ENCODE assay signal across 8 mouse cellular contexts in the genomic region with DNA sequence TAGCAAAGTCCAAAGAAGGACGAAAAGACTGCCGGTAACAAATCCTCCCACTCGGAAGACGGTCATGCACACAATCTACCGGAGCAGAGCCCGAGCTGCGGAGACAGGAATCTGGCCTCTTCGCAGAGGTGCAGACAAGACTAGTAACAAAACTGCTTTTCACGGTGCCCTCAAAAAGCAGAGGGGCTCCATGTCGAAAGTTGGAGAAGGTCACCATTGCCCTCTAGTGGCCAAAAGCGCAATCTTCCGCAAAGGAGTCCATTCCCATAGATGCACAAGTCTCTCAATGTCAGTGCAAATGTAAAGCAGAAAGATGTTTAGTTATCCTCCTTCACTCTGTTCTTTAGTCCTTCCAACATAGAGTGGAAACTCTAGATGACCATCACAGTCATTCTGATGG. TPM values are rescaled to one million over a fixed set of nuclear protein-coding genes. Genes with fewer than 3 reads are reported as not detected.
A peak's percentile ranks its signal among the peaks of the same experiment; 100 is the strongest.
DNase-seq lines count a peak whose midpoint lies in the region; ATAC-seq and TF ChIP-seq lines count a peak whose summit lies in the region.

No protein-coding gene starts in this region.

- peak overlapping the region; percentile 21 for H3K4me3 ChIP-seq in forebrain, embryonic 11.5 days (ENCODE audit: low read depth, low read length)
- peak overlapping the region; percentile 41 for H3K4me3 ChIP-seq in heart, postnatal 0 days (ENCODE audit: low read depth, low read length)
- H3K4me3 ChIP-seq in liver, postnatal 0 days (ENCODE audit: low read depth, low read length), result no peak overlapping the region
- H3K4me3 ChIP-seq in olfactory bulb, adult 2 months (ENCODE audit: insufficient read depth, low read depth, low read length), result peak overlapping the region; percentile 45

- no peaks in the 10 kb centered on the region for H3K36me3 ChIP-seq in forebrain, embryonic 11.5 days (ENCODE audit: control insufficient read depth, insufficient read depth, low read length)
- H3K36me3 ChIP-seq in heart, postnatal 0 days (replicated peaks; ENCODE audit: control insufficient read depth, insufficient read depth, low read length), result no peaks in the 10 kb centered on the region
- H3K36me3 ChIP-seq in liver, postnatal 0 days (replicated peaks; ENCODE audit: insufficient read depth, low read length), result no peaks in the 10 kb centered on the region

- H3K27me3 ChIP-seq in forebrain, embryonic 11.5 days (ENCODE audit: control insufficient read depth, insufficient read depth, low read length), result no peaks in the 10 kb centered on the region
- H3K27me3 ChIP-seq in heart, postnatal 0 days (ENCODE audit: control insufficient read depth, insufficient read depth, low read length), result peaks cover 34% of the 10 kb centered on the region
- H3K27me3 ChIP-seq in liver, postnatal 0 days (ENCODE audit: insufficient read depth, low read length), result peaks cover 34% of the 10 kb centered on the region

- ATAC-seq in forebrain, embryonic 11.5 days (replicated peaks; ENCODE audit: low FRiP score), result peak; percentile 2; the same call in 1 of the 2 replicates
- ATAC-seq in heart, postnatal 0 days (ENCODE audit: insufficient read depth, low read depth), result peak; percentile 18; the same call in 1 of the 2 replicates
- ATAC-seq in liver, postnatal 0 days, result no peak

- WGBS in forebrain, embryonic 11.5 days, result under 1% methylated on average over 12 of the region's 12 CpGs
- 3% methylated on average over 12 of the region's 12 CpGs for WGBS in heart, postnatal 0 days
- WGBS in liver, postnatal 0 days (ENCODE audit: insufficient replicate concordance), result under 1% methylated on average over 12 of the region's 12 CpGs
- WGBS in olfactory bulb, adult 2 months, result 1% methylated on average over 12 of the region's 12 CpGs

- no peak for TF ChIP-seq EP300 in heart, postnatal 0 days (IDR thresholded peaks at IDR 0.05; ENCODE audit: low read depth)
- no peak for TF ChIP-seq EP300 in liver, postnatal 0 days (IDR thresholded peaks at IDR 0.05; ENCODE audit: low read depth)

- H3K9ac ChIP-seq in forebrain, embryonic 11.5 days (ENCODE audit: low read length), result peak overlapping the region; percentile 9; the same call in 1 of the 2 replicates
- H3K9ac ChIP-seq in heart, postnatal 0 days (replicated peaks; ENCODE audit: low read depth, low read length), result 0 out of 2 replicates have a peak overlapping the region, but pooled peaks have one; percentile 5
- H3K9ac ChIP-seq in liver, postnatal 0 days (replicated peaks), result no peak overlapping the region

- H3K4me1 ChIP-seq in forebrain, embryonic 11.5 days (replicated peaks; ENCODE audit: control insufficient read depth, insufficient read depth, low read length), result peaks cover 4% of the 10 kb centered on the region; the same call in 1 of the 2 replicates
- H3K4me1 ChIP-seq in heart, postnatal 0 days (ENCODE audit: control insufficient read depth, insufficient read depth), result peaks cover 9% of the 10 kb centered on the region; the same call in 1 of the 2 replicates
- no peaks in the 10 kb centered on the region for H3K4me1 ChIP-seq in liver, postnatal 0 days (ENCODE audit: insufficient read depth)
- H3K4me1 ChIP-seq in olfactory bulb, adult 2 months (ENCODE audit: control insufficient read depth, insufficient read depth, low read length), result peaks cover 11% of the 10 kb centered on the region

- TF ChIP-seq CTCF in heart, postnatal 0 days (IDR thresholded peaks at IDR 0.05; ENCODE audit: low read depth), result peak; percentile 90
- TF ChIP-seq CTCF in liver, postnatal 0 days (IDR thresholded peaks at IDR 0.05; ENCODE audit: low read depth), result peak; percentile 81
- TF ChIP-seq CTCF in olfactory bulb, adult 2 months (IDR thresholded peaks at IDR 0.05; ENCODE audit: insufficient read depth, low read depth, low read length), result peak; percentile 69

- H3K4me2 ChIP-seq in forebrain, embryonic 11.5 days (ENCODE audit: low read depth, low read length, severe bottlenecking), result peak overlapping the region; percentile 48; the same call in 1 of the 2 replicates
- H3K4me2 ChIP-seq in heart, postnatal 0 days (ENCODE audit: low read depth, low read length), result peak overlapping the region; percentile 64
- peak overlapping the region; percentile 30; the same call in 1 of the 2 replicates for H3K4me2 ChIP-seq in liver, postnatal 0 days (ENCODE audit: low read depth, low read length)

- H3K9me3 ChIP-seq in forebrain, embryonic 11.5 days (ENCODE audit: control insufficient read depth, low read length), result no peaks in the 10 kb centered on the region
- H3K9me3 ChIP-seq in heart, postnatal 0 days (replicated peaks; ENCODE audit: control insufficient read depth, low read length), result no peaks in the 10 kb centered on the region
- no peaks in the 10 kb centered on the region for H3K9me3 ChIP-seq in liver, postnatal 0 days (ENCODE audit: low read length)

- peak; percentile 86 for DNase-seq in ES-CJ7 (ENCODE audit: low read depth, low spot score)
- DNase-seq in c-Kit-positive CD71-negative TER-119-negative erythroid progenitor cells, embryonic 14.5 days (ENCODE audit: low read depth), result peak; percentile 41
- DNase-seq in forebrain, embryonic 11.5 days (ENCODE audit: low spot score), result peak; percentile 89
- DNase-seq in heart, postnatal 0 days (ENCODE audit: low spot score), result peak; percentile 79
- DNase-seq in layer of hippocampus, adult 11-12 months (ENCODE audit: low spot score), result peak; percentile 83
- DNase-seq in liver, postnatal 0 days, result peak; percentile 53
- peak; percentile 60 for DNase-seq in yolk sac, embryonic 10.5 days (ENCODE audit: low spot score)

- no peak for TF ChIP-seq POLR2A in olfactory bulb, adult 2 months (IDR thresholded peaks at IDR 0.05; ENCODE audit: insufficient read depth, low read depth, low read length)

- H3K27ac ChIP-seq in forebrain, embryonic 11.5 days (ENCODE audit: low read depth, low read length), result no peak overlapping the region
- H3K27ac ChIP-seq in heart, postnatal 0 days (ENCODE audit: low read depth), result no peak overlapping the region
- H3K27ac ChIP-seq in liver, postnatal 0 days (ENCODE audit: low read depth), result no peak overlapping the region
- H3K27ac ChIP-seq in olfactory bulb, adult 2 months (ENCODE audit: insufficient read depth, low read depth, low read length), result no peak overlapping the region

RNA-seq across cellular contexts. Expression of a gene that starts 4.5 kb away (rescaled TPM):
- polyA plus RNA-seq in forebrain, embryonic 11.5 days (2014; fragmentation: Nextera tagmentation; extraction: Ambion mirVana), result 74.5 and 83.7 TPM in 2 replicates
- 27.1 and 27.6 TPM in 2 replicates for total RNA-seq in heart, postnatal 0 days (2014; rRNA removed; ENCODE audit: low replicate concordance)
- polyA plus RNA-seq in heart, postnatal 0 days (2015; fragmentation: Nextera tagmentation; extraction: Ambion mirVana), result 18.2 and 20.1 TPM in 2 replicates
- polyA plus RNA-seq in liver, postnatal 0 days (2015; fragmentation: Nextera tagmentation; extraction: Ambion mirVana), result 0.59 and 0.63 TPM in 2 replicates
- not detected in 2 replicates for polyA plus RNA-seq in olfactory bulb, adult 2 months (2012; ENCODE audit: insufficient read depth, insufficient read length, low replicate concordance, missing spikeins)

Comparison
In these comparisons a context has a peak if more than half of its experiments do, and no peak if none do; other contexts are left out.
1. RNA of a gene that starts 4.5 kb away (polyA plus RNA-seq): 74.5 to 83.7 TPM in forebrain, embryonic 11.5 days and 18.2 to 20.1 TPM in heart, postnatal 0 days; 0.59 to 0.63 TPM in liver, postnatal 0 days and not detected in olfactory bulb, adult 2 months; every median in the first group is over 10 times any median in the second.
2. Peak in every context shown above with its lines, with median percentiles within 50 percentile points of each other: DNase-seq, H3K4me2 ChIP-seq and CTCF ChIP-seq.